Mouse (Mus musculus): ENCODE data around the gene Slc35f1.
A peak's percentile ranks its signal among the peaks of the same experiment; 100 is the strongest.

Gene Slc35f1

GRCm38 (mm10) chr10:52690334-52690991 lies at the start of gene Slc35f1:
Slc35f1 (plus strand) TSS chr10:52690533.
- DNase-seq (ENCODE audit: low spot score) = peak; percentile 1

- no peak for DNase-seq (ENCODE audit: low spot score)
Observed at GRCm38 (mm10) chr10:52671234-52671633, 19.1 kb upstream of the Slc35f1 start.

- no peak for DNase-seq (ENCODE audit: low spot score)
Observed at GRCm38 (mm10) chr10:52690992-52691731, 829 bp downstream of the Slc35f1 start.

GRCm38 (mm10) chr10:52703688-52704087 lies 13.4 kb downstream of the Slc35f1 start:
- no peak for DNase-seq (ENCODE audit: low spot score)

- no peak for DNase-seq (ENCODE audit: low spot score)
Observed at GRCm38 (mm10) chr10:52704101-52705051, 14.0 kb downstream of the Slc35f1 start.

- DNase-seq (ENCODE audit: low spot score) = no peak
Observed at GRCm38 (mm10) chr10:52709482-52709881, 19.1 kb downstream of the Slc35f1 start.

GRCm38 (mm10) chr10:52712166-52712565 lies 21.8 kb downstream of the Slc35f1 start:
- no peak for DNase-seq (ENCODE audit: low spot score)

- no peak for DNase-seq (ENCODE audit: low spot score)
Observed at GRCm38 (mm10) chr10:52714557-52714956, 24.2 kb downstream of the Slc35f1 start.

GRCm38 (mm10) chr10:52715146-52715545 lies 24.8 kb downstream of the Slc35f1 start:
- no peak for DNase-seq (ENCODE audit: low spot score)

GRCm38 (mm10) chr10:52718199-52718917 lies 28.0 kb downstream of the Slc35f1 start:
- no peak for DNase-seq (ENCODE audit: low spot score)

- no peak for DNase-seq (ENCODE audit: low spot score)
Observed at GRCm38 (mm10) chr10:52726674-52727073, 36.3 kb downstream of the Slc35f1 start.

GRCm38 (mm10) chr10:52742671-52743379 lies 52.5 kb downstream of the Slc35f1 start:
- DNase-seq (ENCODE audit: low spot score) = no peak

- no peak for DNase-seq (ENCODE audit: low spot score)
Observed at GRCm38 (mm10) chr10:52743831-52744230, 53.5 kb downstream of the Slc35f1 start.

GRCm38 (mm10) chr10:52748028-52748597 lies 57.8 kb downstream of the Slc35f1 start:
- no peak for DNase-seq (ENCODE audit: low spot score)

GRCm38 (mm10) chr10:52755949-52756679 lies 65.8 kb downstream of the Slc35f1 start:
- DNase-seq (ENCODE audit: low spot score) = no peak

GRCm38 (mm10) chr10:52757496-52758260 lies 67.3 kb downstream of the Slc35f1 start:
- no peak for DNase-seq (ENCODE audit: low spot score)

GRCm38 (mm10) chr10:52758589-52758988 lies 68.3 kb downstream of the Slc35f1 start:
- peak; percentile 1 for DNase-seq (ENCODE audit: low spot score)

- DNase-seq (ENCODE audit: low spot score) = no peak
Observed at GRCm38 (mm10) chr10:52760527-52760926, 70.2 kb downstream of the Slc35f1 start.

- no peak for DNase-seq (ENCODE audit: low spot score)
Observed at GRCm38 (mm10) chr10:52779926-52780485, 89.7 kb downstream of the Slc35f1 start.

All from c-Kit-positive CD71-positive TER-119-positive erythroid progenitor cells, embryonic 14.5 days (primary cell).